Mouse (Mus musculus): ENCODE results near the gene Zfp628. TPM values are rescaled to one million over a fixed set of nuclear protein-coding genes. Genes with fewer than 3 reads are reported as not detected.

Gene Zfp628
- total and polyA plus RNA-seq, 3 experiments: 2.5 to 17.6 TPM; not detected in 1

DNA sequence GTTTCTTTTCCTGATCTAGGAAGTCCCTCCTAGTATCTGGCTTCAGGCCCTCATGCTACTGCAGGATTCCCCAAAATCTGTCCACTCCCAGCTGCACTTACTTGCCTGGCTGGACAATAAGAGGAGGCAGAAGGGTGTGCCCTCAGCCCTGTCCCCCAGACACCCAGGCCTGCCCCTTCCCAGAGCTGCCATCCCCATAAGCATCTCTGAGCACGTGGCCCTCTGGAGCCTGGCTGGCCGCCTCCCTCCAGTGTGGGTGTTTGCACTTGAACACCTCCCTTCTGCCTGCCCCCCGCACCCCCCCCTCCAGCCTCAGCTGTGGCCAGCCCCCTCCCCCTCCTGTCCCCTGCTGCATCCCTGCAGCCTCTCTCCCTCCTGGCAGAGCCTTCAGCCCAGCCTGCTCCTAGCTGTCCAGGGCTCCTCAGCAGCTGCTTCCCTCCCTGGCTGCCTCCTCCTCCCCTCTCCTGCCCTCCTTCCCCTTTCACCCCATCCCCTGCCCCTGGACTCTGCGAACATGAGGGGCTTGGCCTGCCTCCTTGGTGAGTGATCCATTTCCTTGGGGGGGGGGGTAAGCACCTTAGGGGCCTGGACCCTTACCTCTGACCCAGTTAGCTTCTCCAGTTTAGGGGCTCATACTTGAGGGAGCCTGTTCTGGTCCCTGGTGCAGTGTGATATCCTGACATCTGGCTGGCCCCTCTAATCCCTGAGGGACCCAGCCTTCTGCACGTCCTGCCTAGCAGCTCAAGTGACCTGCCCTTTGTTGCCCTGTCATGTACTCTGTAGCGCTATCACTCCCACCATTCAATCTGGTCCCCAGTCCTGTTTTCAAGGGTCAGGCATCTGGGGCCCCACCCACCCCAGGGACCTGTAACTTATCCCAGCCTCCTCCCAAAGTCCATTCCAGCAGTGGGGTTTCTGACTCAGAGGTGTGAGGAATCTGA lies 10.7 kb downstream of the Zfp628 start, which contains the start of gene Ssc5d:
Gene Ssc5d (plus strand): TSS at position 345 of the 941 bp plus-strand sequence.
- no peak for DNase-seq (ENCODE audit: low read depth, low spot score)
- Histone ChIP-seq H3K4me3 (ENCODE audit: control insufficient read depth in 1 of 2, insufficient read depth in 1 of 2, low read depth in 2 of 2, low read length in 2 of 2) (no peak within 1 kb of the TSS), H3K27ac (ENCODE audit: control insufficient read depth, low read depth, low read length) (no peak within 1 kb of the TSS), H3K9ac (ENCODE audit: control insufficient read depth, low read depth, low read length, poor library complexity, severe bottlenecking) (no peak within 1 kb of the TSS), H3K79me2 (ENCODE audit: control insufficient read depth, insufficient read depth, low read length, poor library complexity) (no peaks in the 10 kb centered on the region), H3K9me3 (replicated peaks; ENCODE audit: insufficient read depth, low read length) (no peaks in the 10 kb centered on the region), H3K36me3 (ENCODE audit: control insufficient read depth in 1 of 2, insufficient read depth in 2 of 2, low read length in 2 of 2) (no peaks in the 10 kb centered on the region), H3K27me3 (ENCODE audit: control insufficient read depth in 1 of 2, insufficient read depth in 2 of 2, low read length in 2 of 2) (no peaks in the 10 kb centered on the region; a peak in 2 of 4 replicates), H3K4me1 (ENCODE audit: control insufficient read depth in 1 of 2, insufficient read depth in 2 of 2, low read length in 2 of 2) (no peaks in the 10 kb centered on the region)
- no peak for TF ChIP-seq ZMIZ1 (IDR thresholded peaks at IDR 0.05; ENCODE audit: low read depth, low read length)
- TF ChIP-seq EP300 (IDR thresholded peaks at IDR 0.05; ENCODE audit: low read depth in 1 of 2, low read length in 2 of 2): no peak
- no peak for TF ChIP-seq ZC3H11A (IDR thresholded peaks at IDR 0.05; ENCODE audit: low read depth, low read length)

DNA sequence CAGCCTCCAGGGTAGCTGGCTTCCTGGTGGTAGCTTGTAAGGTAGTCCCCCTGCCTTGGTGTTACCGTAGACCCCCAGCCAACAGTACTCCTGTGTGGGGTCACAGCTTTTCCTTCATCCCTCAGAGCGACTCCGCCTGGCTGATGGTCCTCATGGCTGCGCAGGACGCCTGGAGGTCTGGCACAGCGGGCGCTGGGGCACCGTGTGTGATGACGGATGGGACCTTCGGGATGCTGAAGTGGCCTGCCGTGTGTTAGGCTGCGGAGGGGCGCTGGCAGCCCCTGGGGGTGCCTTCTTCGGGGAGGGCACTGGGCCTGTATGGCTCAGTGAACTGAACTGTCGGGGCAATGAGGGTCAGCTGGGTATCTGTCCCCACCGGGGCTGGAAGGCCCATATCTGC lies 11.8 kb downstream of the Zfp628 start:
- DNase-seq (ENCODE audit: low read depth, low spot score): no peak
- H3K27ac ChIP-seq (ENCODE audit: control insufficient read depth, low read depth, low read length): no peak overlapping the region
- no peaks in the 10 kb centered on the region for H3K4me1 ChIP-seq (ENCODE audit: control insufficient read depth in 1 of 2, insufficient read depth in 2 of 2, low read length in 2 of 2)
- no peak overlapping the region for H3K9ac ChIP-seq (ENCODE audit: control insufficient read depth, low read depth, low read length, poor library complexity, severe bottlenecking)
- peaks cover 0 to 2% of the 10 kb centered on the region in 2 experiments; a peak in 3 of 4 replicates for H3K27me3 ChIP-seq (ENCODE audit: control insufficient read depth in 1 of 2, insufficient read depth in 2 of 2, low read length in 2 of 2)
- no peaks in the 10 kb centered on the region for H3K79me2 ChIP-seq (ENCODE audit: control insufficient read depth, insufficient read depth, low read length, poor library complexity)
- no peaks in the 10 kb centered on the region for H3K9me3 ChIP-seq (replicated peaks; ENCODE audit: insufficient read depth, low read length)
- TF ChIP-seq UBTF (IDR thresholded peaks at IDR 0.05; ENCODE audit: borderline replicate concordance, insufficient read depth, low read depth, low read length) (no peak), MEF2A (IDR thresholded peaks at IDR 0.05; ENCODE audit: extremely low read depth, insufficient replicate concordance, low read depth, low read length, poor library complexity, severe bottlenecking) (no peak), MAFK (IDR thresholded peaks at IDR 0.05; ENCODE audit: borderline replicate concordance, low read depth, low read length) (no peak), SMC3 (IDR thresholded peaks at IDR 0.05; ENCODE audit: low read depth, low read length) (no peak), HCFC1 (IDR thresholded peaks at IDR 0.05; ENCODE audit: low read depth, low read length) (no peak), CHD2 (IDR thresholded peaks at IDR 0.05; ENCODE audit: low read length) (no peak), NELFE (IDR thresholded peaks at IDR 0.05; ENCODE audit: low read depth, low read length) (no peak), EP300 (IDR thresholded peaks at IDR 0.05; ENCODE audit: low read depth in 1 of 2, low read length in 2 of 2) (no peak), MYC (IDR thresholded peaks at IDR 0.05; ENCODE audit: low read depth, low read length) (no peak), ZKSCAN1 (IDR thresholded peaks at IDR 0.05; ENCODE audit: low read depth, low read length) (no peak), SIN3A (IDR thresholded peaks at IDR 0.05; ENCODE audit: low read length) (no peak), POLR2AphosphoS5 (IDR thresholded peaks at IDR 0.05; ENCODE audit: borderline replicate concordance, low read depth, low read length) (no peak), KAT2A (conservative IDR thresholded peaks at IDR 0.05; ENCODE audit: low read depth, low read length) (no peak), ZNF384 (IDR thresholded peaks at IDR 0.05; ENCODE audit: low read depth, low read length) (no peak), GATA1 (IDR thresholded peaks at IDR 0.05; ENCODE audit: low read depth, low read length) (no peak), CTCF (IDR thresholded peaks at IDR 0.05 in 2 of 3, conservative IDR thresholded peaks at IDR 0.05 in 1 of 3; ENCODE audit: control insufficient read depth in 1 of 3, insufficient read depth in 1 of 3, low read depth in 2 of 3, low read length in 3 of 3, poor library complexity in 1 of 3, severe bottlenecking in 1 of 3) (no peak), USF1 (IDR thresholded peaks at IDR 0.05; ENCODE audit: low read depth, low read length) (no peak), RAD21 (IDR thresholded peaks at IDR 0.05; ENCODE audit: low read depth, low read length) (no peak)
- H3K36me3 ChIP-seq (ENCODE audit: control insufficient read depth in 1 of 2, insufficient read depth in 2 of 2, low read length in 2 of 2): no peaks in the 10 kb centered on the region
- no peak overlapping the region for H3K4me3 ChIP-seq (ENCODE audit: control insufficient read depth in 1 of 2, insufficient read depth in 1 of 2, low read depth in 2 of 2, low read length in 2 of 2)

Measured in MEL (cell line).